Mouse (Mus musculus) heart, embryonic 13.5 days (tissue): ENCODE results near the gene 2900026A02Rik. TPM values are rescaled to one million over a fixed set of nuclear protein-coding genes. Genes with fewer than 3 reads are reported as not detected.

ENCODE experiments used
- ATAC-seq: fragments of 200-750 bp; cut with Nextera tagmentation; 2 replicates; pipeline ENCODE4 v1.8.0; 2017; ENCODE audit warnings: moderate TSS enrichment; ENCODE audit not compliant: insufficient number of reproducible peaks, low FRiP score, low TSS enrichment; ENCODE audit errors: extremely low read depth
- H3K27ac ChIP-seq: fragments of 300-500 bp; sonication (generic); replicated peaks from 2 replicates; pipeline ENCODE4 v1.5.1; 2015; ENCODE audit warnings: moderate library complexity, mild to moderate bottlenecking, inconsistent platforms
- H3K27me3 ChIP-seq: fragments of 300-500 bp; sonication (generic); replicated peaks from 2 replicates; pipeline ENCODE4 v1.6.1; 2015; ENCODE audit warnings: mild to moderate bottlenecking, inconsistent platforms
- H3K36me3 ChIP-seq: fragments of 300-500 bp; sonication (generic); 2 replicates; pipeline ENCODE4 v1.6.1; 2015; ENCODE audit warnings: mild to moderate bottlenecking, inconsistent platforms
- H3K4me1 ChIP-seq: fragments of 300-500 bp; sonication (generic); 2 replicates; pipeline ENCODE4 v1.6.1; 2015; ENCODE audit warnings: inconsistent platforms
- H3K4me2 ChIP-seq: fragments of 300-500 bp; sonication (generic); 2 replicates; pipeline ENCODE4 v1.6.1; 2015; ENCODE audit warnings: inconsistent platforms, mild to moderate bottlenecking, moderate library complexity
- H3K4me3 ChIP-seq: fragments of 300-500 bp; sonication (generic); 2 replicates; pipeline ENCODE4 v1.5.1; 2015; ENCODE audit warnings: moderate library complexity, mild to moderate bottlenecking, inconsistent platforms
- H3K9ac ChIP-seq: fragments of 300-500 bp; sonication (generic); 2 replicates; pipeline ENCODE4 v1.6.1; 2015; ENCODE audit warnings: inconsistent platforms, mild to moderate bottlenecking, moderate library complexity
- H3K9me3 ChIP-seq: fragments of 300-500 bp; sonication (generic); 2 replicates; pipeline ENCODE4 v1.6.1; 2016; ENCODE audit warnings: inconsistent platforms
- WGBS: fragments of 180-500 bp; shearing (Covaris S2); methylation state at CpG from one replicate; pipeline ENCODE4 v1.1.7; 2015; ENCODE audit warnings: mixed read lengths; 5-methylcytosine and 5-hydroxymethylcytosine counted together
- polyA plus RNA-seq: library from polyadenylated mRNA; unstranded; fragments of >200 nt; fragmentation: Nextera tagmentation; extraction: Ambion mirVana; gene quantifications from 2 replicates; pipeline ENCODE4 v1.2.1, GENCODE M21; 2015

Gene 2900026A02Rik
- polyA plus RNA-seq = 14.4 and 14.8 TPM in 2 replicates

GRCm38 (mm10) chr5:113221147-113221865 lies at the start of gene 2900026A02Rik:
Gene 2900026A02Rik, minus strand, starts transcription at chr5:113221236.
- Histone ChIP-seq H3K4me3 (peak within 1 kb of the TSS; percentile 76), H3K27ac (0 out of 2 replicates have a peak within 1 kb of the TSS, but pooled peaks have one; percentile 1), H3K27me3 (peaks cover 44% of the 10 kb centered on the region), H3K9ac (peak within 1 kb of the TSS; percentile 81), H3K4me1 (peaks cover 20% of the 10 kb centered on the region), H3K36me3 (no peaks in the 10 kb centered on the region), H3K9me3 (no peaks in the 10 kb centered on the region), H3K4me2 (peak within 1 kb of the TSS; percentile 99)
- 11% methylated on average over 40 of the region's 62 CpGs for WGBS
- ATAC-seq = peak; percentile 57

- WGBS = 79% methylated on average over 3 of the region's 3 CpGs
- no peak for ATAC-seq
- no peaks in the 10 kb centered on the region; the same call in 1 of the 2 replicates for H3K9me3 ChIP-seq
These were observed 49.0 kb upstream of the 2900026A02Rik start for GRCm38 (mm10) chr5:113270043-113270442.

GRCm38 (mm10) chr5:113268246-113268645 lies 47.2 kb upstream of the 2900026A02Rik start:
- no peaks in the 10 kb centered on the region for H3K27me3 ChIP-seq
- no peaks in the 10 kb centered on the region for H3K36me3 ChIP-seq
- no peaks in the 10 kb centered on the region for H3K4me1 ChIP-seq
- no peaks in the 10 kb centered on the region; the same call in 1 of the 2 replicates for H3K9me3 ChIP-seq
- no peak overlapping the region for H3K27ac ChIP-seq
- no peak overlapping the region for H3K9ac ChIP-seq
- H3K4me3 ChIP-seq = no peak overlapping the region
- H3K4me2 ChIP-seq = no peak overlapping the region
- ATAC-seq = 0 out of 2 replicates have a peak, but pooled peaks have one; percentile 46

More at GRCm38 (mm10) chr5:113270043-113270442, 49.0 kb upstream of the 2900026A02Rik start:
- Histone ChIP-seq H3K36me3 (no peaks in the 10 kb centered on the region), H3K4me1 (peaks cover 6% of the 10 kb centered on the region), H3K4me2 (no peak overlapping the region), H3K9ac (no peak overlapping the region), H3K4me3 (no peak overlapping the region), H3K27me3 (no peaks in the 10 kb centered on the region), H3K27ac (no peak overlapping the region)

GRCm38 (mm10) chr5:113265637-113266036 lies 44.6 kb upstream of the 2900026A02Rik start:
- H3K4me3 ChIP-seq = no peak overlapping the region
- no peaks in the 10 kb centered on the region for H3K27me3 ChIP-seq
- WGBS = 74% methylated on average over 8 of the region's 8 CpGs
- no peak for ATAC-seq
- H3K9me3 ChIP-seq = no peaks in the 10 kb centered on the region; the same call in 1 of the 2 replicates
- H3K9ac ChIP-seq = no peak overlapping the region
- no peak overlapping the region for H3K4me2 ChIP-seq
- no peaks in the 10 kb centered on the region for H3K4me1 ChIP-seq
- H3K27ac ChIP-seq = no peak overlapping the region
- H3K36me3 ChIP-seq = no peaks in the 10 kb centered on the region

- WGBS = 91% methylated on average over 11 of the region's 11 CpGs
- Histone ChIP-seq H3K27me3 (no peaks in the 10 kb centered on the region), H3K4me3 (no peak overlapping the region), H3K9ac (no peak overlapping the region), H3K4me1 (no peaks in the 10 kb centered on the region), H3K9me3 (no peaks in the 10 kb centered on the region), H3K27ac (no peak overlapping the region), H3K36me3 (no peaks in the 10 kb centered on the region), H3K4me2 (no peak overlapping the region)
- ATAC-seq = no peak
These were observed 29.8 kb upstream of the 2900026A02Rik start for GRCm38 (mm10) chr5:113250806-113251205.

GRCm38 (mm10) chr5:113249263-113249930 lies 28.4 kb upstream of the 2900026A02Rik start:
- H3K9me3 ChIP-seq = no peaks in the 10 kb centered on the region
- WGBS = 53% methylated on average over 8 of the region's 8 CpGs
- ATAC-seq = no peak
- H3K27me3 ChIP-seq = no peaks in the 10 kb centered on the region
- H3K4me2 ChIP-seq = no peak overlapping the region
- H3K4me1 ChIP-seq = no peaks in the 10 kb centered on the region
- no peak overlapping the region for H3K4me3 ChIP-seq
- H3K36me3 ChIP-seq = no peaks in the 10 kb centered on the region
- no peak overlapping the region for H3K27ac ChIP-seq
- no peak overlapping the region for H3K9ac ChIP-seq

GRCm38 (mm10) chr5:113230196-113230595 lies 9.2 kb upstream of the 2900026A02Rik start:
- peaks cover 16% of the 10 kb centered on the region for H3K4me1 ChIP-seq
- no peak overlapping the region for H3K4me3 ChIP-seq
- no peaks in the 10 kb centered on the region for H3K36me3 ChIP-seq
- peaks cover 10% of the 10 kb centered on the region for H3K27me3 ChIP-seq
- H3K4me2 ChIP-seq = no peak overlapping the region
- WGBS = 76% methylated on average over 5 of the region's 5 CpGs
- H3K27ac ChIP-seq = no peak overlapping the region
- ATAC-seq = no peak
- H3K9me3 ChIP-seq = no peaks in the 10 kb centered on the region
- no peak overlapping the region for H3K9ac ChIP-seq

- H3K9me3 ChIP-seq = no peaks in the 10 kb centered on the region
- H3K27ac ChIP-seq = peak within 1 kb of the TSS; percentile 72
- peak within 1 kb of the TSS; percentile 63 for H3K4me2 ChIP-seq
- H3K4me1 ChIP-seq = peaks cover 16% of the 10 kb centered on the region
- ATAC-seq = peak; percentile 57; the same call in 1 of the 2 replicates
- H3K27me3 ChIP-seq = peaks cover 21% of the 10 kb centered on the region
- no peaks in the 10 kb centered on the region for H3K36me3 ChIP-seq
- H3K9ac ChIP-seq = peak within 1 kb of the TSS; percentile 57
- H3K4me3 ChIP-seq = peak within 1 kb of the TSS; percentile 28
- 2% methylated on average over 13 of the region's 13 CpGs for WGBS
These were observed 5.6 kb upstream of the 2900026A02Rik start, which contains the start of gene Tmem211 for GRCm38 (mm10) chr5:113226632-113227102. Gene Tmem211, plus strand, starts transcription at chr5:113226909.

- Histone ChIP-seq H3K4me3 (peak overlapping the region; percentile 28), H3K4me1 (peaks cover 19% of the 10 kb centered on the region), H3K36me3 (no peaks in the 10 kb centered on the region), H3K27me3 (peaks cover 21% of the 10 kb centered on the region), H3K27ac (peak overlapping the region; percentile 72), H3K9me3 (no peaks in the 10 kb centered on the region), H3K4me2 (peak overlapping the region; percentile 63), H3K9ac (peak overlapping the region; percentile 57)
- 19% methylated on average over 25 of the region's 25 CpGs for WGBS
- no peak for ATAC-seq
These were observed 4.8 kb upstream of the 2900026A02Rik start for GRCm38 (mm10) chr5:113225686-113226435.

- Histone ChIP-seq H3K9me3 (no peaks in the 10 kb centered on the region), H3K9ac (no peak overlapping the region), H3K36me3 (no peaks in the 10 kb centered on the region), H3K27me3 (peaks cover 22% of the 10 kb centered on the region), H3K4me2 (no peak overlapping the region), H3K27ac (peak overlapping the region; percentile 72), H3K4me3 (no peak overlapping the region), H3K4me1 (peaks cover 25% of the 10 kb centered on the region)
- 30% methylated on average over 10 of the region's 10 CpGs for WGBS
- ATAC-seq = no peak
These were observed 4.2 kb upstream of the 2900026A02Rik start for GRCm38 (mm10) chr5:113225271-113225670.

GRCm38 (mm10) chr5:113223888-113224287 lies 2.9 kb upstream of the 2900026A02Rik start:
- H3K9me3 ChIP-seq = no peaks in the 10 kb centered on the region
- WGBS = 32% methylated on average over 4 of the region's 4 CpGs
- no peak overlapping the region for H3K9ac ChIP-seq
- H3K4me3 ChIP-seq = no peak overlapping the region
- H3K4me1 ChIP-seq = peaks cover 27% of the 10 kb centered on the region
- no peak overlapping the region for H3K4me2 ChIP-seq
- 0 out of 2 replicates have a peak overlapping the region, but pooled peaks have one; percentile 58 for H3K27ac ChIP-seq
- no peak for ATAC-seq
- peaks cover 35% of the 10 kb centered on the region for H3K27me3 ChIP-seq
- no peaks in the 10 kb centered on the region for H3K36me3 ChIP-seq
